Mouse (Mus musculus) thymus, adult 2 months (tissue): ENCODE results near the gene Mycbp2. TPM values are rescaled to one million over a fixed set of nuclear protein-coding genes. Genes with fewer than 3 reads are reported as not detected.

Source experiments
- DNase-seq: peaks from one replicate; pipeline ENCODE4 v3.0.0; 2021
- H3K27ac ChIP-seq: fragments of 200-500 bp; 2 replicates; pipeline ENCODE4 v1.5.1; 2012; ENCODE audit warnings: low read length, control low read depth; ENCODE audit not compliant: control insufficient read depth, insufficient read depth
- H3K27me3 ChIP-seq: fragments of 200-500 bp; 2 replicates; pipeline ENCODE4 v1.6.1; 2012; ENCODE audit warnings: mild to moderate bottlenecking, low read length, moderate library complexity, mixed read lengths; ENCODE audit not compliant: control insufficient read depth, insufficient read depth
- H3K36me3 ChIP-seq: fragments of 200-500 bp; 2 replicates; pipeline ENCODE4 v1.6.1; 2012; ENCODE audit warnings: mild to moderate bottlenecking, low read length, moderate library complexity; ENCODE audit not compliant: control insufficient read depth, insufficient read depth
- H3K4me1 ChIP-seq: fragments of 200-500 bp; replicated peaks from 2 replicates; pipeline ENCODE4 v1.6.1; 2012; ENCODE audit warnings: low read length; ENCODE audit not compliant: control insufficient read depth, insufficient read depth
- H3K4me3 ChIP-seq: fragments of 200-500 bp; 2 replicates; pipeline ENCODE4 v1.5.1; 2012; ENCODE audit warnings: mild to moderate bottlenecking, low read length, control low read depth, moderate library complexity; ENCODE audit not compliant: control insufficient read depth, insufficient read depth
- CTCF ChIP-seq: fragments of 200-500 bp; IDR thresholded peaks from 2 replicates; pipeline ENCODE4 v1.5.1; 2012; ENCODE audit warnings: mild to moderate bottlenecking, control low read depth, low read length, moderate library complexity, borderline replicate concordance; ENCODE audit not compliant: control insufficient read depth, poor library complexity, insufficient read depth; ENCODE audit errors: extremely low read depth
- POLR2A ChIP-seq: fragments of 200-500 bp; IDR thresholded peaks from 2 replicates; pipeline ENCODE4 v1.6.1; 2012; ENCODE audit warnings: mild to moderate bottlenecking, low read length, control low read depth, moderate library complexity; ENCODE audit not compliant: control insufficient read depth, poor library complexity, insufficient read depth; ENCODE audit errors: extremely low read depth
- WGBS: fragments of 180-500 bp; shearing (Covaris S2); methylation state at CpG from one replicate; pipeline ENCODE4 v1.1.7; 2018; 5-methylcytosine and 5-hydroxymethylcytosine counted together
- polyA plus RNA-seq: library from polyadenylated mRNA; depleted of rRNA; stranded (reverse); fragments of >200 nt; gene quantifications from 2 replicates; pipeline ENCODE4 v1.2.3, GENCODE M21; 2012

The Mycbp2 gene
- polyA plus RNA-seq, 1 experiment, result 37.9 TPM

- WGBS, result 99% methylated on average over 3 of the region's 3 CpGs
- DNase-seq, result no peak
- TF ChIP-seq POLR2A (no peak), CTCF (no peak)
- peaks cover 44% of the 10 kb centered on the region for H3K36me3 ChIP-seq
- H3K4me1 ChIP-seq, result peaks cover 10% of the 10 kb centered on the region
- no peak overlapping the region for H3K27ac ChIP-seq
- no peak overlapping the region for H3K4me3 ChIP-seq
- no peaks in the 10 kb centered on the region for H3K27me3 ChIP-seq
Measured at GRCm38 (mm10) chr14:103093236-103093635, 253.4 kb downstream of the Mycbp2 start.

- H3K4me1 ChIP-seq, result no peaks in the 10 kb centered on the region
- H3K36me3 ChIP-seq, result peaks cover 79% of the 10 kb centered on the region
- 86% methylated on average over 6 of the region's 6 CpGs for WGBS
Measured at GRCm38 (mm10) chr14:103088624-103089023, 258.0 kb downstream of the Mycbp2 start.

GRCm38 (mm10) chr14:103087846-103088245 lies 258.8 kb downstream of the Mycbp2 start:
- Histone ChIP-seq H3K27ac (no peak overlapping the region), H3K27me3 (no peaks in the 10 kb centered on the region), H3K36me3 (peaks cover 80% of the 10 kb centered on the region), H3K4me1 (no peaks in the 10 kb centered on the region), H3K4me3 (no peak overlapping the region)
- WGBS, result 97% methylated on average over 5 of the region's 5 CpGs
- no peak for TF ChIP-seq CTCF
- no peak for TF ChIP-seq POLR2A
- DNase-seq, result no peak

More at GRCm38 (mm10) chr14:103088624-103089023, 258.0 kb downstream of the Mycbp2 start:
- DNase-seq, result peak; percentile 46
- no peak overlapping the region for H3K4me3 ChIP-seq
- TF ChIP-seq POLR2A (no peak), CTCF (no peak)
- H3K27ac ChIP-seq, result no peak overlapping the region
- no peaks in the 10 kb centered on the region for H3K27me3 ChIP-seq

GRCm38 (mm10) chr14:103086671-103087324 lies 259.8 kb downstream of the Mycbp2 start:
- TF ChIP-seq POLR2A, result no peak
- no peak for TF ChIP-seq CTCF
- whole genome bisulfite sequencing, result 91% methylated on average over 4 of the region's 4 CpGs
- H3K4me3 ChIP-seq, result no peak overlapping the region

GRCm38 (mm10) chr14:103085840-103086533 lies 260.6 kb downstream of the Mycbp2 start:
- no peak for DNase-seq
- Histone ChIP-seq H3K27ac (no peak overlapping the region), H3K4me3 (no peak overlapping the region), H3K27me3 (no peaks in the 10 kb centered on the region), H3K4me1 (no peaks in the 10 kb centered on the region), H3K36me3 (peaks cover 67% of the 10 kb centered on the region)
- WGBS, result 84% methylated on average over 1 of the region's 1 CpGs
- no peak for TF ChIP-seq CTCF
- no peak for TF ChIP-seq POLR2A

More at GRCm38 (mm10) chr14:103086671-103087324, 259.8 kb downstream of the Mycbp2 start:
- no peak for DNase-seq
- Histone ChIP-seq H3K27me3 (no peaks in the 10 kb centered on the region), H3K27ac (no peak overlapping the region), H3K4me1 (no peaks in the 10 kb centered on the region), H3K36me3 (peaks cover 75% of the 10 kb centered on the region)

- H3K4me1 ChIP-seq, result no peaks in the 10 kb centered on the region
- WGBS, result 92% methylated on average over 9 of the region's 9 CpGs
- no peak for DNase-seq
- no peak overlapping the region for H3K27ac ChIP-seq
- TF ChIP-seq CTCF (no peak), POLR2A (no peak)
- no peaks in the 10 kb centered on the region for H3K27me3 ChIP-seq
- no peak overlapping the region for H3K4me3 ChIP-seq
- peaks cover 24% of the 10 kb centered on the region for H3K36me3 ChIP-seq
Measured at GRCm38 (mm10) chr14:103079209-103079977, 267.2 kb downstream of the Mycbp2 start.
